Mouse (Mus musculus): Measurements from ENCODE around the gene Zbtb9. TPM values are rescaled to one million over a fixed set of nuclear protein-coding genes. Genes with fewer than 3 reads are reported as not detected.
A peak's percentile ranks its signal among the peaks of the same experiment; 100 is the strongest.

Gene Zbtb9
- polyA plus RNA-seq, 1 experiment from 2014 or later, result 10.5 TPM

DNA sequence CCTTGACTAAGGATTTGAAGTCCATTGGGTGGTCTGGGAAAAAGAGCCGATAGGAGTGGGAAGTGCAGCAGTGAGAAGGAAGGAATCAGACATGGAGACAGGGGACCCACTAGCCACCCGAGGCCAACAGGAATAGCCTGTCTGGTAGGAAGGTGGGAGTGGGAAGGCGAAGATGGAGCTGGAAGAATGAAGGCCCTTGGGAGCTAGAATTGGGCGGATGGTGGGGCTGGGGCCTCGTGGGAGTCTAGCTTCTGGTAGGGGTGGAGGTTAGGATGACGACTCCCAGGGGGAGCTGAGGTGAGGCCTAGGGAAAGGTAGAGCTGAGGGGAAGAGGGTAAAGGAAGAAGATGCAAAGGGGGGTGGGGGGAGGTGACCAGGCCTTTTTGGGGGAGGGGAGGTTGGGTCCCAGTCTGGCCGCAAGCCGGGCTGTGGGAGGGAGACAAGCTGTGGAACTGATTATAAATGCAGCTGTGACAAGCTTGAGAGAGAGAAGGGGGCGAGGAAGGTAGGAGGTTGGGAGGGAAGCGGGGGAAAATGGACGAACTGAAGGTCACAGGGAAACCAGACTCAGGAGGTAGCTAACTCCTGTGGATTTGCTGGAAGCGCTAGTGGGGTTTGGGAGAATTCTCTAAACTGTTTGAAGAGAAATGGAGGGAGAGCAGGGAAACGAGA lies 27.0 kb upstream of the Zbtb9 start:
- H3K4me1 ChIP-seq (replicated peaks; ENCODE audit: control insufficient read depth, insufficient read depth, low read length), result peaks cover 29% of the 10 kb centered on the region

GRCm38 (mm10) chr17:26946567-26946966 lies 26.4 kb upstream of the Zbtb9 start:
- Histone ChIP-seq H3K9ac (ENCODE audit: low read depth, low read length) (peak overlapping the region; percentile 73), H3K36me3 (ENCODE audit: control insufficient read depth, insufficient read depth, low read length) (no peaks in the 10 kb centered on the region), H3K9me3 (ENCODE audit: control insufficient read depth, low read length) (no peaks in the 10 kb centered on the region), H3K27me3 (ENCODE audit: control insufficient read depth, insufficient read depth, low read length) (no peaks in the 10 kb centered on the region), H3K27ac (ENCODE audit: low read depth, low read length) (peak overlapping the region; percentile 77), H3K4me3 (ENCODE audit: low read depth, low read length) (peak overlapping the region; percentile 43), H3K4me1 (replicated peaks; ENCODE audit: control insufficient read depth, insufficient read depth, low read length) (peaks cover 32% of the 10 kb centered on the region), H3K4me2 (replicated peaks; ENCODE audit: low read depth, low read length) (peak overlapping the region; percentile 78)
- DNase-seq (ENCODE audit: low spot score) (peak; percentile 70), ATAC-seq (ENCODE audit: low FRiP score) (peak; percentile 28)
- 1% methylated on average over 35 of the region's 37 CpGs for WGBS

More for the DNA sequence above, 27.0 kb upstream of the Zbtb9 start:
- DNase-seq (ENCODE audit: low spot score) (peak; percentile 13), ATAC-seq (ENCODE audit: low FRiP score) (no peak)
- 23% methylated on average over 13 of the region's 13 CpGs for WGBS
- H3K27me3 ChIP-seq (ENCODE audit: control insufficient read depth, insufficient read depth, low read length), result no peaks in the 10 kb centered on the region
- H3K4me3 ChIP-seq (ENCODE audit: low read depth, low read length), result peak overlapping the region; percentile 43
- H3K36me3 ChIP-seq (ENCODE audit: control insufficient read depth, insufficient read depth, low read length), result no peaks in the 10 kb centered on the region
- peak overlapping the region; percentile 78 for H3K4me2 ChIP-seq (replicated peaks; ENCODE audit: low read depth, low read length)
- H3K9ac ChIP-seq (ENCODE audit: low read depth, low read length), result peak overlapping the region; percentile 73
- peak overlapping the region; percentile 77 for H3K27ac ChIP-seq (ENCODE audit: low read depth, low read length)
- no peaks in the 10 kb centered on the region for H3K9me3 ChIP-seq (ENCODE audit: control insufficient read depth, low read length)

- ATAC-seq (ENCODE audit: low FRiP score) (no peak), DNase-seq (ENCODE audit: low spot score) (peak; percentile 30)
- Histone ChIP-seq H3K4me2 (replicated peaks; ENCODE audit: low read depth, low read length) (peak overlapping the region; percentile 78), H3K36me3 (ENCODE audit: control insufficient read depth, insufficient read depth, low read length) (no peaks in the 10 kb centered on the region), H3K27ac (ENCODE audit: low read depth, low read length) (peak overlapping the region; percentile 77), H3K27me3 (ENCODE audit: control insufficient read depth, insufficient read depth, low read length) (no peaks in the 10 kb centered on the region), H3K4me3 (ENCODE audit: low read depth, low read length) (peak overlapping the region; percentile 43; the same call in 1 of the 2 replicates), H3K9ac (ENCODE audit: low read depth, low read length) (0 out of 2 replicates have a peak overlapping the region, but pooled peaks have one; percentile 73), H3K9me3 (ENCODE audit: control insufficient read depth, low read length) (no peaks in the 10 kb centered on the region), H3K4me1 (replicated peaks; ENCODE audit: control insufficient read depth, insufficient read depth, low read length) (peaks cover 41% of the 10 kb centered on the region)
- 25% methylated on average over 12 of the region's 12 CpGs for WGBS
Measured at GRCm38 (mm10) chr17:26947231-26948100, 25.5 kb upstream of the Zbtb9 start.

DNA sequence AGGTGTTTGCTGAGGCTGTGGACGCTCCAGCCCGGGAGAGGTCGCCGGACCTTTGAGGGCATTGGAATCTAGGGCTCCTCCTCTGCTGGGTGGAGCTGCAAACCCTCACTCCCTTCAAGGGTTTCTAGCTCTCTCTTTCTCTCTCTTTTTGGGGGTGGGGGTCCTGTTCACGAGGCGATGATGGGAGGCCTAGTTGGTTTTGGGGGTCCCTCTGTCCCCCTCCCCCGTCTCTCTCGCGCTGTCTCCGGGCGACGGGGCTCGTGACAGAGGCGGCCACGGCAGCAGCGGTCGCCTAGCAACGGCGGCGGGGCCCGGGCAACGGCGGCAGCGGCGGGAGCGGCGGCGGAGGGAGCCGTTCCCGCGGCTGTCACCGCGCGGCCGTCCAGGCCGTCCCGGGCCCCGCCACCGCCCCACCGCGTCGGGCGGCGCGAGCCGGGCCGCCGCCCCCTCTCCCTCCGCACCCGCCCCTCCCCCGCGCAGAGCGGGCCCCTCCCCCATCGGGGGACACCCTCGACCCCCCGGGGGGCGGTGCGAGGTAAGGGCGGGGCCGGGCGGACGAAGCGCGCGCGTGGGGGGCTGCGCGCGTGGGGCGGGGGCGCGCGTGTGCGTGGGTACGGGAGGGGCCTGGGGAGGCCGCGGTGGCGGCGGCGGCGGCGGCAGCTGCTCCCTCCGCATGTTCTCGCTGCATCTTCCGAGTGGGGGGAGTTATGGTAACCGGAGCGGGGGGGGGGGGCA lies 24.5 kb upstream of the Zbtb9 start:
- Histone ChIP-seq H3K36me3 (ENCODE audit: control insufficient read depth, insufficient read depth, low read length) (no peaks in the 10 kb centered on the region), H3K27ac (ENCODE audit: low read depth, low read length) (peak overlapping the region; percentile 87), H3K4me2 (replicated peaks; ENCODE audit: low read depth, low read length) (peak overlapping the region; percentile 100), H3K27me3 (ENCODE audit: control insufficient read depth, insufficient read depth, low read length) (no peaks in the 10 kb centered on the region), H3K9ac (ENCODE audit: low read depth, low read length) (peak overlapping the region; percentile 89), H3K4me3 (ENCODE audit: low read depth, low read length) (peak overlapping the region; percentile 68), H3K9me3 (ENCODE audit: control insufficient read depth, low read length) (no peaks in the 10 kb centered on the region), H3K4me1 (replicated peaks; ENCODE audit: control insufficient read depth, insufficient read depth, low read length) (peaks cover 45% of the 10 kb centered on the region)
- DNase-seq (ENCODE audit: low spot score), result peak; percentile 77
- ATAC-seq (ENCODE audit: low FRiP score), result 0 out of 2 replicates have a peak, but pooled peaks have one; percentile 10
- under 1% methylated on average over 46 of the region's 87 CpGs for WGBS

- peak overlapping the region; percentile 89 for H3K9ac ChIP-seq (ENCODE audit: low read depth, low read length)
- peak overlapping the region; percentile 100 for H3K4me2 ChIP-seq (replicated peaks; ENCODE audit: low read depth, low read length)
- no peaks in the 10 kb centered on the region for H3K27me3 ChIP-seq (ENCODE audit: control insufficient read depth, insufficient read depth, low read length)
- DNase-seq (ENCODE audit: low spot score), result peak; percentile 56
- H3K9me3 ChIP-seq (ENCODE audit: control insufficient read depth, low read length), result no peaks in the 10 kb centered on the region
- ATAC-seq (ENCODE audit: low FRiP score), result peak; percentile 23; the same call in 1 of the 2 replicates
- H3K4me3 ChIP-seq (ENCODE audit: low read depth, low read length), result peak overlapping the region; percentile 68
- peaks cover 50% of the 10 kb centered on the region for H3K4me1 ChIP-seq (replicated peaks; ENCODE audit: control insufficient read depth, insufficient read depth, low read length)
- H3K27ac ChIP-seq (ENCODE audit: low read depth, low read length), result peak overlapping the region; percentile 87
- no peaks in the 10 kb centered on the region for H3K36me3 ChIP-seq (ENCODE audit: control insufficient read depth, insufficient read depth, low read length)
- WGBS, result 10% methylated on average over 9 of the region's 14 CpGs
Measured at GRCm38 (mm10) chr17:26949051-26949577, 23.9 kb upstream of the Zbtb9 start.

GRCm38 (mm10) chr17:26949866-26950265 lies 23.1 kb upstream of the Zbtb9 start:
- peak overlapping the region; percentile 100; the same call in 1 of the 2 replicates for H3K4me2 ChIP-seq (replicated peaks; ENCODE audit: low read depth, low read length)
- H3K4me1 ChIP-seq (replicated peaks; ENCODE audit: control insufficient read depth, insufficient read depth, low read length), result peaks cover 50% of the 10 kb centered on the region
- H3K9me3 ChIP-seq (ENCODE audit: control insufficient read depth, low read length), result no peaks in the 10 kb centered on the region
- H3K27ac ChIP-seq (ENCODE audit: low read depth, low read length), result peak overlapping the region; percentile 87; the same call in 1 of the 2 replicates
- H3K4me3 ChIP-seq (ENCODE audit: low read depth, low read length), result peak overlapping the region; percentile 68; the same call in 1 of the 2 replicates
- no peaks in the 10 kb centered on the region for H3K27me3 ChIP-seq (ENCODE audit: control insufficient read depth, insufficient read depth, low read length)
- 0 out of 2 replicates have a peak overlapping the region, but pooled peaks have one; percentile 89 for H3K9ac ChIP-seq (ENCODE audit: low read depth, low read length)
- no peaks in the 10 kb centered on the region for H3K36me3 ChIP-seq (ENCODE audit: control insufficient read depth, insufficient read depth, low read length)
- DNase-seq (ENCODE audit: low spot score) (no peak), ATAC-seq (ENCODE audit: low FRiP score) (no peak)
- 33% methylated on average over 5 of the region's 5 CpGs for WGBS

DNA sequence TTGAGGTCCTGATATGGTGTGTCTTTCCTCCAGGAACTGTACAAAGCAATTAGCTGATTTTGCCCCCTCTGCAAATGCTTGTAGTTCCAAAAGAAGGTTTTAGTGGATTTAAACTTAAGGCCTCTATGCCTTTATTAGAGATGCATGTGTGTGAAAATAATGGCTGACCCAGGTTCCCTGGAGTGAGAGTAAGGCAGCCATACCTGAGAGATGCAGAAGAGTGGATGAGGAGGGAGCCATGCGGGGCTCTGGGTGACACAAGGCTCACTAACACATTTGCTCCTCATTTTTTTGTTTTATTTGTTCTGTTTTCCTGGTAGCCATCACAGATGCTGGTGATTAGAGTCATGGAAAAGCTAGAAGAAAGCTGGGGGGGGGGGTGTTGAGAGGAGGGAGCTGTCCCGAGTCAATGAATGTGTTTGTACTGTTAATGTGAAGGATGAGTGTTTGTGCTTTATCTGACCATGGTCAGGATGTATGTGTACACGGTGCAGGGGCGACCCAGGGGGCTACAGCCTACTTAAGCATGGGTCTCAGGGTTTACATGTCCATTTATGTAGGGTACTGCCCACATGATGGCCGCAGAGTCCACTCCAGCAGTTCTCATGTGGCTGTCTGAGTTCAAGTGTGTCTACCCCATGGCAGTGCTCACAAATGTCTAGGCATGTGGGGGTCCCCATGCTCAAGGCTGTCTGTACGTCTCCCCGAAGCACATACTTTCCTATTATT lies 22.2 kb upstream of the Zbtb9 start:
- no peak for DNase-seq (ENCODE audit: low spot score)
- peak overlapping the region; percentile 27 for H3K4me3 ChIP-seq (ENCODE audit: low read depth, low read length)

More for the DNA sequence above, 22.2 kb upstream of the Zbtb9 start:
- H3K9ac ChIP-seq (ENCODE audit: low read depth, low read length), result peak overlapping the region; percentile 56
- H3K4me2 ChIP-seq (replicated peaks; ENCODE audit: low read depth, low read length), result peak overlapping the region; percentile 82
- 39% methylated on average over 7 of the region's 7 CpGs for WGBS
- no peaks in the 10 kb centered on the region for H3K27me3 ChIP-seq (ENCODE audit: control insufficient read depth, insufficient read depth, low read length)
- no peak for ATAC-seq (ENCODE audit: low FRiP score)
- peak overlapping the region; percentile 74 for H3K27ac ChIP-seq (ENCODE audit: low read depth, low read length)
- H3K9me3 ChIP-seq (ENCODE audit: control insufficient read depth, low read length), result no peaks in the 10 kb centered on the region
- H3K4me1 ChIP-seq (replicated peaks; ENCODE audit: control insufficient read depth, insufficient read depth, low read length), result peaks cover 50% of the 10 kb centered on the region
- 0 out of 2 replicates have a peak, but pooled peaks cover 2% of the 10 kb centered on the region for H3K36me3 ChIP-seq (ENCODE audit: control insufficient read depth, insufficient read depth, low read length)
